Mouse (Mus musculus): ENCODE results near the gene Tnip3.

Gene Tnip3

DNA sequence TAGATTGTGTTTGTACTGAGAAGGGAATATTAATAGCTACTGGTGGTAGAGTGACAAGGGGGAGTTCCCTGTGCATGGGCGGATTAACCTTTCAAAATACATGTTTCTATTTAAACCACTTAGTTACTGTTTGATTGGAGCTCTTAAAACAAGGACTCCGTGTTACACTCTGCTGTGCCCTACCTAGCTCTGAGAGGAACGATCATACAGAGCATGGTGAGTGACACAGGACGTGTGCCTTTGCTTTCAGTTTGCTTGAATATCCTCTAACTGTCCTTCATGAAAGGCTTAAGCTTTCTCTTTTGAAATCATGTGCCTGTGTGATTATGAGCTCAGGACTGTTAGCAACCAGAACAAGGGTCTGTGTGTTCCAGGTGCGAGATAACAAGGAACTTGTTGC, at the start of gene Tnip3:
Tnip3 (plus strand) TSS at position 122 of the 400 bp plus-strand sequence.
- no peak for DNase-seq (ENCODE audit: low read depth, low spot score)

DNA sequence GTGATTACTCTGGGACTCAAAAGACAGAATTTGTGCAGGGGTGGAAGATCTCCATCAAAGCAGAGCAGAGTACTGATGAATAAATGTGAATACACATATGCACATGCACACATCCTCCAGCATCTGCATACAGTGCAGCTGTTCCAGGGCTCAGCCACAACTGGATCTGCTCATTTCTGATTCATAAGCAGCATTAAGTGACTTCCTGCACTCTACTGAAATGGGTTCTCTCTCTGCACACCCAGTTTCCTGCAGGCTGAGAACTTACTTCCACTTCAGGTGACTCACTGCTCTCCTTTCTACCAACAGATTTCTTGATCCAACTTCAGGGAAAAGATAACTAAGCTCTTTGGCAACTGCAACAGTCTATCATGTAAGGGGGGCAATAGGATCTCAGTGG, 26.3 kb upstream of the Tnip3 start:
- no peak for DNase-seq (ENCODE audit: low read depth, low spot score)

DNA sequence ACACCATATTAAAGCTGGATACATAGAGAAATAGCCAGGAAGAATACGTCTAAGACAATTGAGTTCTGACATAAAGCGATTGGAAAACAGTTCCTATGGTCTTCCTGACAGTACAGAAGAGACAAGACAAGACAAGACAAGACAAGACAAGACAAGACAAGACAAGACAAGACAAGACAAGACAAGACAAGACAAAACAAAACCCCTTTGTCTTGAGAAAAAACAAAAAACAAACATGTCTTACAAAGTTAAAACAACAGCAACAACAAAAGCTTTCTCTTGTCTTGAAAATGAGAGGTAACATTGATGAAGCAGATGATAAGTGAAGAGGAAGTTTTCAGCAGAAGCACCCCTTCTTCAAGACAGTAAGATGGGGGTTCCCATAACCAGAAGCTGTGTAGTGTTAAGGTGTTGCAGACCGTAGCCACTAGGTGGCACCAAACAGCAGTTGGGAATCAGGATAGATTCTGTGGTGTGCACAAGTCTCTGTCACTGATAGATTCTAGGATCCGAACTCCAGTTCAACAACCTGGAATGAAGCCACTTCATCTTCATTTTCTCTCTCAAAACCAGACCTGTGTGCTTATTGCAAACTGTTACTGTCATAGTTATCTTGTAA, 15.0 kb upstream of the Tnip3 start:
- DNase-seq (ENCODE audit: low read depth, low spot score) = peak; percentile 86

DNA sequence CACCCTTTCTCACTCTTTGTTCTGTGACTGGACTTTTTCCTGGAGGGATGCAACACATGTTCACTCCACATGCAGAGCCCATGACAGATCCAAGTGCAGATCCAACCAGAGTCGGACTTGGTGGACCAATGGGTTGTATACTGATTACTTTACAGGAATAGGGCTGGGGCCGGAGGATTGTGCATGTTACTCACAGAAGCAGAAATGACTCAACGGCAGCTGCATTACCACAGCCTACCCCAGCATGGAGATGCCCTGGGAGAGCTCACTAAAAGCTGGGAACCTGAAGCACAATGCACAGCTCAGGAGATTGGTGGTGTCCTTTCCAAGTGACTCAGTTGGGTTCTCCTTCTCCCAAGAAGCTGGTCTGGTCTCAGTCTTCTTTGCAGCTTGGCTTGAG, 11.3 kb upstream of the Tnip3 start:
- no peak for DNase-seq (ENCODE audit: low read depth, low spot score)

DNA sequence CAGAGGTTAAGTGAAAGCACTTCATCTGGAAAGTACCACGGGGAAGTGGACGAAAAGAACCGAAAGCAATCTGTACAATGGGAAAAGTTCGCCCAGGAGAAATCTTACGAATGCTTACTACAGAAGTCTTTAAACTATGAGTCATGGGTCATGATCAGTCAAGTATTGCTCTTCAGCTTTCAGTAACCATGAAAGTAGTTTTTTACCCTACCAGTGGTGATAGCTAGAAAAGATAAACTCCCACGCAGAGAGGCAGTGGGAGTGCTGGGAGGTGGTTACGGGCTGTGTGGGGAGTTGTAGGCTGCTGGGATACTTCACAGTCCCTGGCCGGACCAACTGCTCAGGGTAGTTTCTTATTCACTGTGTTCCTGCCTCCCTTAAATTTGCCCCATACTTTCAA, 8.4 kb upstream of the Tnip3 start:
- DNase-seq (ENCODE audit: low read depth, low spot score) = no peak

DNA sequence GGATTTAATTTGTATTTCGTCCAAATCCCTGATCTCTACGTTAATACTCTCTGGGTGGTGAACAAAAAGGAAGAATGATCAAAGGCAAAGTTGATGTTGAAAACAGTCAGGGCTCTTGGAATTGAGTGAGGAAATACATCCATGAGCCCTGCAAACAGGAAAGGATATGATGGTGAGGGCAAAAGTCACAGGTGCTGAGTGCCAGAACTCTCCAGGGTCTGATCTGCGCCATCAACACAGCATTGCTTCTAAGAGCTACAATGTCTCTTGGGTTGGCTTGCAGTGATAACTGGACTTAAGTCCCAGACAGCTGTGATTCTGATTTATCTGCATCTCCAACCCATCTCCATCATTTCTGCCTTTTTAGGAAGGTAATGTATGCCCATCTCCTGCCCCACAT, 4.3 kb upstream of the Tnip3 start:
- DNase-seq (ENCODE audit: low read depth, low spot score) = no peak

DNA sequence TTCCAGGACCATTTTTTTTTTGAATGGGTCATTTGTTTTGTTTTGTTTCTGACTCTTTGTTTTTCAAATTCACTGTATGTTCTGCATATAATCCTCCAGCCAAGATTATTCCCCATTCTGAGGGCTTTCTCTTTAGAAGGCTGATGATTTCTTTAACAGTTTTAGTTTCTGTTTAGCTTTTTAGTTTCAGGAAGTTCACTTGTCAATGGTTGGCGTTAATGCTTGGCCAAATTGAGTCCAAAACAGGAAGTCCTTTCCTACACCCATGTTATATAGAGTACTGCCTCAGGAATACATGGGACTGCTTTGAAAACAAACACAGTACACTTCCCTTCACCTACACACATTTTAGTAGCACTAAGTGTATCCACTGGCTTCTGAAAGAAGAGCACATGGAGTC, 2.8 kb downstream of the Tnip3 start:
- no peak for DNase-seq (ENCODE audit: low read depth, low spot score)

DNA sequence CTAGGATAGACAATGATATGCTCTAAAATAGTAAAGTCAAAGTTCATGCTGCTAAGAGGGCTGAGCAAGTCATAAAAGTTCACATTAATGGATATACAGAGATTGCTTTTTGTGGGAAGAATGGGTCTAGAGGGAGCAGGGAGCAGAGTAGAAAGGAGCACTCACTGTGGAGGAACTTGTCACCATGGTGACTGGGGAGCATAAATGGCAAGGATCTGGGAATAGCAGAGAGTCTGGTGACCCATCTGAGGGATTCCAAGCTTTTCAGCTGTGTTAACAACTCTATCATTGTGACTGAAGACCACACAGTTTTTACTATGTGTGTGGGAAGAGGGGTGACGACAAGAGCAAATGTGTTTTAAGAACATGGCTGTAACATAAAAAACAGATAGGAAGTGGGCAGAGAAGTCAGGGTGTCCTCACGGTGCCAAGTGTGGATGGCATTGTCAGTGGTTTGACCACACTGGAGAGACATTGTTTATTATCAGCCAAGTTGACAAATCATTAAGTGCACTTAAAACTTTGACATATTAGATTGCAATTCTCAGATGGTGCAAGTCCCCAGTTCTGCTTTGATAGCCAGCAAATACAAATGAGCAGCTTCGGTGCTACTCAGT, 6.2 kb downstream of the Tnip3 start:
- DNase-seq (ENCODE audit: low read depth, low spot score) = no peak

DNA sequence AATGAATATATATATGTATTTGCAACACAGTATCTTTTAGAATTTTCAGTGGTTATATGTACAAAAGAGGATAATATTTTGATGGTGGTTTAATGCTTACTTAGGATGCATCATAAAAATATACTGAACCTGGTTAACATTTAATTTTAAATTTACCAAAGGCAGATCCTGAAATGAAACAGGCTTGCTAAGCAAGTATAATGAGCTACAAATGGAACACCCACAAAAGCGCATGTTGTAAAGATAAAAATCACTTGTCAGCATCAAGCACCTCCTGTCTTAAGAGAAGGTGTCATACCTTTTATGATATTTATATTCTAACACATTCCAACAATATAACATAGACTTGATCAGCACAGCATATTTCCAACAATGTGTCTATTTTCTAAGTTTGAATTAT, 8.6 kb downstream of the Tnip3 start:
- DNase-seq (ENCODE audit: low read depth, low spot score) = no peak

DNA sequence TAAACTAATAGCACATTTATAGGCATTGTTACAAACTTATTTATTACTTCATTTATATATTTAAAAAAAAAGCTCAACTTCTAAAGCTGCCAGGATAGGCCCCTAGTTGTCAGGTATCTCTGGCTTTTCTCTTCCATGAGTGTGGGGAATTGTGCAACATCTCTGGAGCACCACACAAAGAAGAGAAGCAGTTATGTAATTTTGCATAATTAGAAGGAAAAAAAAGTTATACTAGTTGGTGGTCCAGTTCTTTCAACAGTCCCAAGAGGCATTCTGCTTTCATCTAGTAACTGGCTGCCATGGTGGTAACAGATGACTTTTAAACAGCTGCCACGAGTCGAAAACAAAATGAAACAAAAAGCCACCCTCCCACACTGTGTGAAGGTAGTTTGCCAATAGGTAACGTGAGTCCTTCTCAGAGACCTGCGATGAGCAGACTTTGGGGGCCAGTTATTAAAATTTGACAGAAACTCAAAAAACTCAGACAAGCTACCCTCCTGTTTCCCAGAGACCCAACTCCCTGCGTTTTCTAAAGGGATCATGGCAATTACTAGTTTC, 12.3 kb downstream of the Tnip3 start:
- DNase-seq (ENCODE audit: low read depth, low spot score) = no peak

DNA sequence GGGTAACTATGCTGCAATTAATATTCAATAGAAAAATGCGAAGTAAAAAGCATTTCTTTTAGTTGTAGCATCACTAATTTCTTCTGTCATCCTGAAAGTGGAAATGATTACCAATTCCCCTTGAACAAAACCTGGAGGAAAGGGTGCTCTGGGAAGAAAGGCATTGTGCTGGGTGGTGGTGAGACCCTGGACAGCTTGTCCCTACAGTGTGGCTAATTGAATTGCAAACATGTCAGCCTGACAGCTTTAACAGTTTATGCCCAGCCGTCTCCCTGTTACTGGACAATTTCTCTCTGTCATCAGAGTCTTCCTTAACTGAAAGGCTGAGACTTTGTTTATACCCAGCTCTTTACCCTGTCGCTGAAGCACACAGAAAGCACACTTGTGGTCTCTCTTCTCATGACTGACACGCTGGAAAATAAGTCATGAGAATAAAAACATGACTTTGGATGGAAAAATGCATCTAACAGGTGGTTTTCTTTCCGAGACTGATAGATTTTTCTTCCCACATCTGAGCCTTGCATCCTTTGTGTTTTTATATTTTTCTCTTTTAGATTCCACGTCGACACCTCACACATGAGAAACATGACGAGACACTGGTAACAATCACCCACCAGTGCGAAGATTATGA, 13.0 kb downstream of the Tnip3 start:
- DNase-seq (ENCODE audit: low read depth, low spot score) = no peak

DNA sequence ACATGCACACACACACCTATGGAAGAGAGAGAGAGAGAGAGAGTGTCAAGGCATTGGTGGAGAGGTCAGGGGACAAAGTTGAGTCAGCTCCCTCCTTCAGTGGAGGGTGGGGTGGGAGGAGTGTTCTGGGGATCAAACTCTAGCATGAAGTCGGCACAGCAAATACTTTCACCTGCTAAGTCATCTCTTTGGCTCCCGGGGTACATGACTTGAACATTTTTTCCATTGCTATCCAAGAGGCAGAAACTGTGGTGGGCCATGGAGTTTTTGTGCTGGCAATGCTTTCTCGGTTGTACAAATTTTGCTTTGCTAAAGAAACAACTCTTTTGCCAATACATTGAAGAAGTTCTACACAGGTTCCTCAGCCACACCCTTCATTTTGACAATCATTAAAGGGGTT, 13.8 kb downstream of the Tnip3 start:
- no peak for DNase-seq (ENCODE audit: low read depth, low spot score)

DNA sequence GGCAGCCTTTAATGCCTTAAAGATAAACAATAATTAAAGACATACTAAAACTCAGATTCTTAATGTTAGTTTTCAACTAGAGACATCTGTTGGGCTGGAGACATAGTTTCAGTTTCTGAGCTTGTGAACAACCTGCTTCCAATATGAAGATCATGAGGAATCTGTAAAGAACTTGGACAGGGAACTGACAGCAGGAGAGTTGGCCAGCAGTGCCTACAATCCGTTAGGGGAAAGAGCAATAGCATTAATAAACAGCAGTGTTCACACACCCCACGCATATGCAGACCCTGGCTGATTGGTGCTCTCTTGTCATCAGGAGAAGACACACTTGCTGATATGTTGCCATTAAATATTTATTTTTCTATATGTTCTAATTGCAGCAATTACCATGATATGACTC, 15.0 kb downstream of the Tnip3 start:
- no peak for DNase-seq (ENCODE audit: low read depth, low spot score)

DNA sequence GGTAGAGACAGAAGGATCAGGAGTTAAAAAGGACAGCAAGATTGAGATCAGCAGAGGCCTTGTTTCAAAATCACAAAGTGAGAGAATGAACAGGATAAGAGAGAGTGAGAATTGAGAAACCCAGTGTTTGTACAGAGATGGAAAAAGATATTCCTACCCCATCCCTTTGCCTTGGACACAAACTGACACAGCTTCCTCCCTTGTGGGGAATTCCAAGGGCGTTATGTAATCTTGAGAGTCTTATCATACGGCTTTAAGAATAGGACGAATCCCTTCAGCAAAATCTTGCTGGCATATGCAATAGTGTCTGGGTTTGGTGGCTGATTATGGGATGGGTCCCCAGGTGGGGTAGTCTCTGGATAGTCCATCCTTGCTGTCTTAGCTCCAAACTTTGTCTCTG, 16.0 kb downstream of the Tnip3 start:
- no peak for DNase-seq (ENCODE audit: low read depth, low spot score)

DNA sequence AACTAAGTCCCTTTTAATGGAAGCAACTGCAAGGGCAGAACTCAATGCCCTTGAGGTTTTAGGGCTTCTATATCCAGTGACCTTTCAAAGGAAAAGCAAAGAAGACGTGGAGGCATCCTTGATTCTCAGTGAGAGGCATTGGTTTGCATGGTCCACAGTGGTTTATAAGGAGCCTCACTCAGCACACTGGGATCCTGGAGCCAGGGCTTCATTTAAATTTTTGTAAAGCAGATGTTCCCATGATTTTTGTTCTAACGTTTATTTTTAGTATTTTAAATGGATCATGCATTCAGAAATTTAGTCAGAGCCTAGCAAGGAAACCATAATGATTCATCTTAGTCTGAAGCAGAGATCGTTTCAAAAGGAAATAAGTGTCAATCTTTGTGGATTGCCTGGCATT, 17.3 kb downstream of the Tnip3 start:
- DNase-seq (ENCODE audit: low read depth, low spot score) = no peak

DNA sequence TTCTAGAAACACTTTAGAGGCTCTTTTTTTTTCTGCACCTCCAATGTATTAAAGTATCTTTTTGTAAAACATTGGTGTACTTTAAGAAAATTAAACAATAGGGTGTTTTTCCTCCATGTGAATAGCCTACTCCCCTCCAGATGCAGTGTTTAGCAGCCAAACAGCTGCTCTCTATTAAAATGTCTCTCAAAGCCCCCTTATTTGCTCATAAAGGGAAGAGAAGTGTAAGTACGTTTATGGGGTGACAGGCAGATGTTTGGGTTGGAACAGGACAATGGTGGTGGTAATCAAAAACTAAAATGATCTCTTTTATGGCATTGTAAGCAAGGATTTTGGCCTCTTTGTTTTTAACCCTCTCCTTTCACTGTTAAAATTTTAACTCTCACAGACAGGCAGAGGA, 17.8 kb downstream of the Tnip3 start:
- DNase-seq (ENCODE audit: low read depth, low spot score) = peak; percentile 62

DNA sequence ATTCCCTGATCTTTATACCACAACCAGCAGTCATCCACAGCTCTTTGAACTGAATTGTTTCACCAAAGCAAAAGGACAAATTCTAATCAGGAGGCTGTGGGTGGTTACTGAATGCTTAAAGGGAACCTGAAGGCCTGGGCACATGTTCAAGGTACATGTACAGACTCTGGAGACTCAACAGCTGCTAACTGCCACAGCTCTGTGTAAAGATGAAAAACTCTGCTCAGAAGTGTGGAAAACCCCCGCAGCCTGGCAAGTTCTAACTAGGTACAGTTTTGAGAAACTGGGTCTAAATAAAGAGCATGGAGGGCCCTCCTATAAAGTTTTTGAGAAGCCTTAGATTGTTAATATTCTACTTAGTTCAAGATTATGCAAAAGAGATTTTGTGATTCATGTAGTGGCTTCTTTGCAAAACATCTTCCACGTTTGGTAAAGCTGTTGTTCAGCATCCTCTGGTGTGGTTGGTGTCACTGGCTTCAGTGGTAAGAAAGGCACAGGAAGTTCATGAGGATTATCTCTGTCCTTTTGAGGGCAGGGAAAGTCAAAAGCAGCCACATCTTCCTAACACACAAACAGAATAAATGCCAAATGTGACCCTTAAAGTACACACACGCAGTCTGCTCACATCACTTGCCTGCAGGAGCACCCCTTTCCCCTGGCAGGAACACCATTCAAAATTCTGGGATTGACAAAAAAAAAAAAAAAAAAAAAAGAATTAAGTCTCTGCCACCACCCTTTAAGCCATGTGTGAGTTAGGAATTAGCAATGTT, 39.0 kb downstream of the Tnip3 start:
- DNase-seq (ENCODE audit: low read depth, low spot score) = no peak

DNA sequence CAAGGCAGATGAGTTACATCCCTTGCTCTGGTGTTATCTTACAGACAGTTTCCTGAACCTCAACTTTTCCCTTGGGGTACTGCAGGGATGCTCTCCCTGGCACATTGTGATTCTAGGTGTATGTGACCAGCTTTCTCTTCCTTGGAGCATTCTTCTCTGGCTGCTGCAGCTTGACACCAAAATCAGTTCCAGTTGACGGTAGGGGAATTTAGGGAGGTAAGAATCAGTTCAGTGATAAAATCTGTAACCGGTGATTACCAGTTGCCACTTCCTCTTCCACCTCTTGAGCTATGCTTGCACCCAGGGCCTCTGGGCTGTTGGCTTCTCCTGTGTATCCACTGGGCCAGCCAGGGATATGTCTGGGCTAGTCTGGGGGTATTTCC, 39.5 kb downstream of the Tnip3 start:
- DNase-seq (ENCODE audit: low read depth, low spot score) = no peak

DNA sequence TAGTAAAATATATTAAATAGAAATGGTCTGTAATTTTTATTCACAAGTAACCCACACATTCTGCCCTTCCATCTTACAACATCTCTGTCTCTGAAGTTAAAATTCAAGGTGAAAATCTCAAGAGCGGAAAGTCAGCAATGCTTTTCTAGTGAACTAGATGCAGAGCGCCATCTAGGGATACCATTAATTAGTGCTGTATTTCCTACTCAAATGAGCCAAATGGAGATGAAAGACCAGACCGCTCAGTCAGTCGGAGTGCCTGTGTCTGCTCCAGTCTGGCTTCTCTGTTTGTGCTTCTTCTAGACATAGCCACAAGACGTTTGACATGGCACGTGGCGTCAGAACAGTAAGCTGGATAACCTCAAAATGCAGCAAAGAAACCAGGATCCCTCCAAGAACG, 44.6 kb downstream of the Tnip3 start:
- DNase-seq (ENCODE audit: low read depth, low spot score) = peak; percentile 56

DNA sequence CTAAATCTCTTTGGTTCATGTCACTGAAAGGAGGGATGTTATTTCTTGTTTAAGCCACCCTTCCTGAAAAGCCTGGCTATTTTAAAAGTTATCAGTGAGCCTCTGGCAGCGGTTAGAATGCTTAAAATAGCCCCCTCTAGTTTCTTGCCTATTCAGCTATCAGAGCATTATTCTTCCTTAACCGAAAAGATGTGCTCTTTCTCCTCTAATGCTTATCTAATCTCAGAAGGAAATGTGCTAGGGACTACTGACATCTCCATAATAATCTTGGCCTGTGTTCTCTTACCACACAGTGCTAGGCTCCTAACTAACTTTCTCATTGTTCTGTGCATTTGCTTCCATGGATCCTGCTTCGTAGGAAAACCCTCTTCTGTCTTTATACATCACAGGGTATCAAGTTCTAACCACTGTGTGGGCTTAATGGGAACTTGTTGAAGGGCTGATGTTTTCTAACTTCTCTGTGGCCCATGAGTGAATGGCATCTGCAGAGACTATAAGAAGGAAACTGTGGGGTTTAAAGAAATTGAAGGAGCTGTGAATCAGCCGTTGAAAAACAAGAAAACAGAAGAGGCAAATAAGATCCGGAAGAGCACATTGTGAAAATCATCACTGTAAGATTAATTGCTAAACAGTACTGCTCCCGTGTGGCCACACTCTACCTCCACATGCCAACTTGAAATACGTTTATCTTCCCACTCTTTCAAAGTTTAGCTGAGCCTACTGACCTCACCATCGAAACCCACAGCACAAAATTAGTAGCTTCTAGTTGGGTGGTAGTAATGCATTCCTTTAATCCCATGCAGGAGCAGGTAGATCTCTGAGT, 53.2 kb downstream of the Tnip3 start:
- no peak for DNase-seq (ENCODE audit: low read depth, low spot score)

DNA sequence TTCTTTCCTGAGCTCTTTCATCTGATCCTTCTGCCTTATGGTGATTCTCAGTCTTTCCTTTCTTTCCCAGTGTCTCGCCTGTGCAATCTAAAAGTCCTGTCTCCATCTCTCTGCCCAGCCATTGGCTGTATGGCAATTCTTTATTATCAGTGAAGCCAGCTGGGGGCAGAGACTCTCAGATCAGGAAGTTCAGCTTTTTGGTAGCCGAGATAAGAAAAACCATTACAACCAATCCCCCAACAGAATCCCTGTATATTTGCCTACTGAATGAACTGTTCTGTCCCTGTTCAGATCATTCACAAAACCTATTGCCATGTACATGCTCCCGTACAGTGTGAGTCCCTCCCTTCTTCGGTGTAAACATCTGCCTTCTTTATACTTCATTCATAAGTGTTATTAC, 57.9 kb downstream of the Tnip3 start:
- DNase-seq (ENCODE audit: low read depth, low spot score) = no peak
